Mouse (Mus musculus): ENCODE results near the gene Cd82. TPM values are rescaled to one million over a fixed set of nuclear protein-coding genes. Genes with fewer than 3 reads are reported as not detected.
A peak's percentile ranks its signal among the peaks of the same experiment; 100 is the strongest.

The Cd82 gene
- polyA plus RNA-seq, 1 experiment from 2014 or later: 59.2 TPM

DNA sequence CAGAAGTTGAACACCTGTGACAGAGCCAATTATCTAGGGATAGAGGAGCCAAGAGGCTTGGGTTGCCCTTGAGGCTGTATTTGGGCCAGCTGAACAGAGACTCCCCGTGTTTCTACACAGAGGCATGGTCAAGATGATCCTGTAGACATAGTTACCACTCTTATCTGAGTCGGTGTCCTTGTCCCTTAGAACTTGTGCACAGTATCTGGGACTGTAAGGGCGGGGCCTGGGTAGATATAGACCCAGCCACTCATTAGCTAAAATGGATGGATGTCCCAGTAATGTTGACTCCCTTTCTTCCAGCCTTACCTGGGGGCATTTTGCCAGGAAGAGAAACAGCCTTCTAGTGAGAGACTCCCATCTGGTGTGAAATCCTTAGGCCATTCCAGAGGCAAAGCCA is 3.4 kb upstream of the Cd82 start:
- H3K27ac ChIP-seq: no peak overlapping the region

DNA sequence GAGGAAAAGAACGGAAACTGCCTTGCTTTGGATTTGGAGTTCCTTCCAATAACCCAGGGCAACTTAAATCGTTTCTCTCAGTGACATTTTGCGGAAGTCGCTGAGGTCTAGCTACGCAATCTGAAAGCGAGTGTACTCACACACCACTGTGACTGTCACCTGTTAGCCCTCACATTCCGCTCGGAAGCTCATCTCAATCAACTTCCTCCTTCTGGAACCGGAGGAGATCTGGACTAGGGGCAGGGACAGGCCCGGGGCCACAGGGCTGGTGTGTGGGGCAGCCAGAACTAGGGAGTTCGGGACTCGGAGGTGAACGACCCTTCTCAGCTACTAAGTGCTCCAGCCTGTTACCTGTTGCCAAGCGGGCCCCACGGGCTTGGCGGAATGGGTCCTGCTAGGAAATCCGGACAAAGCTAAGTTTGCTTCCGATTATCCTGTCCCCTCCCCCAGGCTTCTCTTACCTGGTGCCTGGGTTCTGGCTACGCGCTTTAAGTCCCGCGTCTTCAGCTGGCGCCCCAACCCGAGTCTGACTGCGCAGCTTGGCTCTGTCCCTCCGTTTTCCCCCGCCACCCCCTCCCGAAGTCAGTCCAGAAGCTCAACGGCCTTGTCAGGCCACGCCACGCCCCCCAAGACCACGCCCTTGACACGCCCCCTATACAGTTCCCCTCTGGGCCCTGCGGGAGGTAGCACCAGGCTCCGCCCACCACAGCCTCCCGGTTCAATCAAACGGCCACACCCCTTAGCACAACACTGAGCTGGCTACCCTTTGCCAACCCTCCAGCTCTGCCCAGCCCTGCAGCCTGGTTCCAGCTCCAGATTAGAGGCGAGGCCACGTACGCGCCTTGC is 848 bp downstream of the Cd82 start:
- WGBS: 2% methylated on average over 41 of the region's 41 CpGs
- H3K36me3 ChIP-seq: no peaks in the 10 kb centered on the region
- peak; percentile 97 for ATAC-seq (ENCODE audit: borderline replicate concordance, extremely low read depth, low FRiP score, low TSS enrichment)
- H3K27me3 ChIP-seq: no peaks in the 10 kb centered on the region
- H3K27ac ChIP-seq: peak overlapping the region; percentile 96
- peaks cover 48% of the 10 kb centered on the region for H3K4me1 ChIP-seq
- H3K4me2 ChIP-seq: peak overlapping the region; percentile 95
- peak overlapping the region; percentile 58 for H3K4me3 ChIP-seq
- H3K9me3 ChIP-seq: no peaks in the 10 kb centered on the region
- peak overlapping the region; percentile 58 for H3K9ac ChIP-seq

More for the DNA sequence above, 3.4 kb upstream of the Cd82 start:
- Histone ChIP-seq H3K9me3 (no peaks in the 10 kb centered on the region), H3K9ac (no peak overlapping the region), H3K4me2 (no peak overlapping the region), H3K27me3 (0 out of 2 replicates have a peak, but pooled peaks cover 6% of the 10 kb centered on the region), H3K4me1 (peaks cover 32% of the 10 kb centered on the region), H3K36me3 (no peaks in the 10 kb centered on the region), H3K4me3 (no peak overlapping the region)
- ATAC-seq (ENCODE audit: borderline replicate concordance, extremely low read depth, low FRiP score, low TSS enrichment): no peak
- 78% methylated on average over 3 of the region's 3 CpGs for WGBS

DNA sequence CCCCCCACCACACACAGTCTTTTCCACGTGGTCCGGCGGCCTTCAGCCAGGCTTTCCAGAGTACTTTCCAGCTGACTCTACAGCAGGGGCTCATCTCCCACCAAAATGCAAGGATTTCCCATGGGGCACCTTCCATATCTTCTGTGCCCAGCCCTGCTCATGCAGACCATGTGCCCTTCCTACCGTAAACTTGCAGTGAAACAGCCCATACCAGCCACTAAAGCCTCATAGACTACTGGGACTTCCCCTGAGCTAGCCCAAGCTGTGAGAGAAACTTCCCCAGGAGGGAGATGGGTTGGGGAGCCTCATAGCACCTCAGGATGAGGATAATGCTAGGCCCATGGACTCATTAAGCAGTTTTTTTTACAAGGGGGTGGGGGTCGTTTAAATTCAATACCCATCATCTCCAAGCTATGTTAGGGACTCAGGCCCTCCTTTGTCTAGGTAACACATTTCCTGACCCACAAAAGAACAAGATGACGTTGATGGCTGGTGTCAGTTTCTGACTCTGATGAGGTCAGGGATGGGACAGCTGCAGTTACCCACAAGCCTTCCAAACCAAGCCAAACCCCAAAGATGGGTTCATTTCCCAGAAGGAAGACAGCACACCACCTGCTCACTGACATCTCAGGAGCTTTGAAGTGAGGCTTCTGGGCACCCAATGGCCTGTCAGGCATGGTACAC is 2.0 kb downstream of the Cd82 start:
- Histone ChIP-seq H3K36me3 (no peaks in the 10 kb centered on the region), H3K4me3 (peak overlapping the region; percentile 58; the same call in 1 of the 2 replicates), H3K4me2 (peak overlapping the region; percentile 95), H3K27ac (no peak overlapping the region), H3K4me1 (peaks cover 59% of the 10 kb centered on the region), H3K27me3 (no peaks in the 10 kb centered on the region), H3K9ac (no peak overlapping the region), H3K9me3 (no peaks in the 10 kb centered on the region)
- 88% methylated on average over 6 of the region's 6 CpGs for WGBS
- no peak for ATAC-seq (ENCODE audit: borderline replicate concordance, extremely low read depth, low FRiP score, low TSS enrichment)

DNA sequence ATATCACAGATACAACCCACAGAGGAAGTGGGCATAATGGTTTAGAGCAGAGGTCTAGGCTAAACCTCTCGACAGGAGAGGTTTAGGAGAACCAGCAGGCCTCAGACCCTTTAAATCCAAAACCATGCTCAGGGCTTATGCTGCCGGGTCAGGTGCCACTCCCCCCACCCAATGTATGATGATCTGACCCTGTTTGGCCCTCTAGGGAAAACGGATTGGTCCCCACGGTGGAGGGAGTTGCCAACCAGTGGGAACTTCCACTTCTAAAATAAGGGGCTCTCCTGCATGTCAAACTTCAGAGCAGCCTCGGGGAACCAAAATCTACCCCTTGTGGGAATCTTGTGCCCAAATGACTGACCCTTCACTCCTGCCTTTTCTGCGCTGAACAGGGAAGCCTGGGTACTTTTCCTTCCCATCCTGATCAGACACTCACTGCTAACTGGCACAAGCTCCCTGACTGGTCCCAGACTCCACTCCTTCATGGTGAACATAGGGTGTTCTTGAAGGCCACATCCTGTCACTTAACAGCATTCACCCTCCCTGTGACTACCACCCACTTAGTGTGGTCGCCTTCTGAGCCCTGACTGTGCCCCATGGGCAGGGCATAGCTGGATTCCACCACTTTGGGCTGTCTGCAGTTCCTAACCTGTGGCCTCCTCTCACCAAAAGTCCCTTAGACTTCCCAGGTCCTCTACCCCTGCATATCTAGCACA is 3.6 kb downstream of the Cd82 start:
- Histone ChIP-seq H3K4me3 (no peak overlapping the region), H3K27me3 (no peaks in the 10 kb centered on the region), H3K27ac (peak overlapping the region; percentile 54), H3K36me3 (no peaks in the 10 kb centered on the region), H3K9ac (no peak overlapping the region), H3K9me3 (no peaks in the 10 kb centered on the region), H3K4me1 (peaks cover 72% of the 10 kb centered on the region), H3K4me2 (peak overlapping the region; percentile 4; the same call in 1 of the 2 replicates)
- ATAC-seq (ENCODE audit: borderline replicate concordance, extremely low read depth, low FRiP score, low TSS enrichment): no peak
- WGBS: 60% methylated on average over 7 of the region's 7 CpGs

DNA sequence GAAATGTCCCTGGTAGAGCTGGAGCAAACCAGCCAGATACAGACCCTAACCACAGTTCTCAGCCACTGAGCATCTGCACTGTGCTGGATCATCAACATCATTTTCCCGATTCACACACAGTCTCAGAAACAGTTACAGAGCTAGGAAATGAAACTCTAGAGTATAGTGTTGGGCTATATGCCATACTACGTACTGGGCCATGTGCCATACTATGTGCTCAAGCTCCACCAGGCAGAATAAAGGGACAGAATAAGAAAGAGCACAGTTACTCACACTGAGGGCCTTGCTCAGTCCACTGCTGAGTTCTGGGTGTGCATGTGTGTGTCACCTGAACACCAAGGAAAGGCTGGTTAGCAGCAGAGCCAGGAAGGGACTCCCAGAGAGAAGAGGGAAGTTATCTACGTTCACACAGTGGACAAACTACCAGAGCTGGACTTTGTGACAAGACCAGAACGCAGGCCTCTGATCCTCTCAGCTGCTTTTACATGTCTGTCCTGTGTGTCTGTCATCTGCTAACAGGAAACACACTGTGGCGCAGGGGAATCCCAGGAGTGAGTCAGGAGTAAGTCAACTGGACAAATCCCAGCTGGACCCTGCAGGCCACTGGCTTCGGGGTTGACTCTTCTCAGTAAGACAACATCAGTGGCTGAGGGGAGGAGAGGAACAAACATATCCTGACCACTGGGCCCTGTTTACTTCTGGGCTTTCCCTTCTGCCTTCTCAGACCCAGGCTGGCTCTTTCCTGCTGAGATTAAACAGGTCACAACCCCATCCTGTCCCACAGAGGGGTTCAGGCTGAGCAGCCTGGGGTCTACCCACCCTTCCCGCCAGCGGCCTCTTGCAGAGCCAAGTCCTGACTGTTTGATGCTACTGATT is 4.4 kb downstream of the Cd82 start:
- WGBS: 41% methylated on average over 8 of the region's 8 CpGs
- peak overlapping the region; percentile 54 for H3K27ac ChIP-seq
- peaks cover 76% of the 10 kb centered on the region for H3K4me1 ChIP-seq

DNA sequence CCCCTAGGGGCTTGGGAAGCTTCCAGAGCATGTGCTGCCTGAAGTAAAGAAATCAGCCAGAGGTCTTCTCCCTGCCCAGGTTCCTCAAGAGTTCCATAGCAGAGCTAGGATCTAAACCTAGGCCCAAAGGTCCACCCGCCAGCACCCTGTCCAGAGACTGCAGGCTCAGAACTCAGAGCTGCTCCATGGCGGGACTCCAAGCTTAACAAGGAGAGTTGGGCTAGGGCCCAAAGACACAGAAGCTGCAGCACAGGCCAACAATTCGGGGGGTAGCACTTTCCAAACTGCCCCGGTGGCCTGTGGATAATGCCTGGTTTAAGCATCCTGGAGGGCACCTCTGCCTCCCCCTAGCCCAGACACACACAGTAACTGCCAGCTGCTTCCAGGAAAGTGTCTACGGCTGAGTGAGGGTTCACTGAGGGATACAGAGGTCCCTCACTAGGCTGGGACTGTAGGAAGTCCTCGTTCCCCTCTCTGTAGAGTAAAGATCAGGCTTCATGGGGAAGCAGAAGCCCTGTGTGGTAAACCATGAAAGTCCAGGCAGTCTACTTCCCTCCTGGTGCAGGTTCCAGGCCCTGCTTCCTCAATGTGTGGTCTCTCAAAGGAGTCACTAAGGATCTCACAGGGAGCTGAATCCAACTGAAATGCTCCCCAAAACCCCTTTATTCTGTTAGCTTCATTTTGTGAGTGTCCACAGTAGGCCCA is 5.4 kb downstream of the Cd82 start:
- H3K9ac ChIP-seq: no peak overlapping the region
- H3K36me3 ChIP-seq: no peaks in the 10 kb centered on the region
- H3K4me3 ChIP-seq: no peak overlapping the region
- 48% methylated on average over 6 of the region's 6 CpGs for WGBS
- H3K4me1 ChIP-seq: peaks cover 72% of the 10 kb centered on the region
- no peaks in the 10 kb centered on the region for H3K27me3 ChIP-seq
- H3K4me2 ChIP-seq: no peak overlapping the region
- no peak for ATAC-seq (ENCODE audit: borderline replicate concordance, extremely low read depth, low FRiP score, low TSS enrichment)
- peak overlapping the region; percentile 6; the same call in 1 of the 2 replicates for H3K27ac ChIP-seq
- H3K9me3 ChIP-seq: no peaks in the 10 kb centered on the region

More for the DNA sequence above, 4.4 kb downstream of the Cd82 start:
- no peaks in the 10 kb centered on the region for H3K9me3 ChIP-seq
- H3K4me2 ChIP-seq: peak overlapping the region; percentile 4; the same call in 1 of the 2 replicates
- H3K9ac ChIP-seq: no peak overlapping the region
- H3K4me3 ChIP-seq: no peak overlapping the region
- no peak for ATAC-seq (ENCODE audit: borderline replicate concordance, extremely low read depth, low FRiP score, low TSS enrichment)
- no peaks in the 10 kb centered on the region for H3K27me3 ChIP-seq
- H3K36me3 ChIP-seq: no peaks in the 10 kb centered on the region

DNA sequence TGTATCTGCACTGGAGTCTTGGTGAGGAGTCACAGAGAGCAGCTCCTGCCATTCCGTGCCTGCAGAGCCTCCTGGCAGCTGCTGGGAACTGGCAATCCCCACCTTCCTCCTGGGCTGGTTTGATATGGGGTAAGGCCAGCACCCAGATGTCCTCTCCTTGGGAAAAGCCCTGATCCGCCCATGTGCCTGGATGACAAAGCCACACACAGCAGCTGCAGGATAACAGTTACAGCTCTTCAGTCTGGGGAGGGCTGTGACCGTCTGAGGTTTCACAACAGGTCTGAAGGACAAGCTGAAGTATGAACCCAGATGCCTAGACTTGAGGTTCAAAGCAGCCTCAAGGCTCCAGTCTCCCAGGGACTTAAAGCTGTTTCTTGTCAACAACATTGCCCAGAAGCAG is 6.8 kb downstream of the Cd82 start:
- WGBS: 26% methylated on average over 3 of the region's 3 CpGs
- Histone ChIP-seq H3K9ac (no peak overlapping the region), H3K4me2 (no peak overlapping the region; the same call in 1 of the 2 replicates), H3K27ac (0 out of 2 replicates have a peak overlapping the region, but pooled peaks have one; percentile 27), H3K4me3 (no peak overlapping the region), H3K27me3 (no peaks in the 10 kb centered on the region), H3K4me1 (peaks cover 75% of the 10 kb centered on the region), H3K9me3 (no peaks in the 10 kb centered on the region), H3K36me3 (no peaks in the 10 kb centered on the region)
- peak; percentile 62; the same call in 1 of the 2 replicates for ATAC-seq (ENCODE audit: borderline replicate concordance, extremely low read depth, low FRiP score, low TSS enrichment)

DNA sequence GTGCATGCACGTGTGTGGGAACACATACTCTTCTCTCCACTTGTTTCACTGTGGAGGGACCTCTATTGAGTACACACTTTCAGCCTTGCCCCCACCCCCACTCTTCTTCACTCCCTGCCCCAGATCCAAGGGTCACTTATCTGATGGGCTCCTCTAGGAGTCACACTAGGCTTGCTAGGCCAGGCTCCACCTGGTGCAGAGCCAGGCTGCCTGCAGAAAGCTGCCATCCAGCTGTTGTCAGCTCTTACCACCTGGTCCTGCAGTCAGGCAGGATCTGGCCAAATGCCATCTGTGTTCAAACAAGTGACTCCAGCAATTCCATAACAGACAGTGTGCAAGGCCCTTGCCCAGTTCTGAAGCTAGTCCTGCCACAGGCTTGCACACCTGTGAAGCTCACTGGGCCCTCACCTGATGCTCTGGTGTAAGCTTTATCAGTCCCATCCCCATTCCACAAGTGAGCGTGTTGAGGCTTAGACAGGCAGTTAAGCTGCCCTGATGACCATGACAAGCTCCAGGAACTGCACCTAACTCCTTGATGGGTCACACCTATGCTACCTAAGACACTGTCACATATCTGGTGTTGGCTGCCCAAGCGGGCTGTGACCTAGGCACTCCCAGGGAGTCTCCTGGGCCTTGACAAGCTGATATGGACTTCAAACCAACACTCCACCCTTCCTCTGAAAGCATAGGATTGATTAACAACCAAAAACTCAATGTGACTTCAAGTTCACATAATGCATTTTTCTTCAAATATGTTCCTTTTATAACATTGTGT is 7.9 kb downstream of the Cd82 start:
- Histone ChIP-seq H3K4me3 (no peak overlapping the region), H3K9ac (no peak overlapping the region), H3K27me3 (no peaks in the 10 kb centered on the region), H3K4me1 (peaks cover 78% of the 10 kb centered on the region), H3K4me2 (no peak overlapping the region), H3K27ac (no peak overlapping the region), H3K36me3 (no peaks in the 10 kb centered on the region), H3K9me3 (no peaks in the 10 kb centered on the region)
- no peak for ATAC-seq (ENCODE audit: borderline replicate concordance, extremely low read depth, low FRiP score, low TSS enrichment)
- WGBS: 46% methylated on average over 3 of the region's 3 CpGs

DNA sequence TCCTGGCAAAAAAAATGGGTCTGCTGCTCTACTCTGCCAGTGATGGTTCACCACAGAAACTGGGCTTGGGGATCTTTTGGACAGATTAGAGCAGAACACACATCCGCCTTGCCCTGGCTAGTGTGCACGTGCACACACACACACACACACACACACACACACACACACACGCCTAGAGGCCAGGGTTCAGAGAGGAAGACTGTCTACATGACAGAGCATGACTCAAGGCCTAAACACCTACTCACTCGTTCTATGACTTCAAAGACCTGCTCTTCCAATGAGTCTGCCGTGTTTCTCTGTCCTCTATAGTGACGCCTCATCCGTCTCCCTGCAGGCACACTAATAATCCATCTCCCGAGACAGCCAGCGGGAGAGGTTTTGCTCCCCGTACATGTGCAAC is 8.6 kb downstream of the Cd82 start:
- H3K4me2 ChIP-seq: no peak overlapping the region
- no peak overlapping the region for H3K27ac ChIP-seq
- H3K4me3 ChIP-seq: no peak overlapping the region
- no peak overlapping the region for H3K9ac ChIP-seq
- no peak for ATAC-seq (ENCODE audit: borderline replicate concordance, extremely low read depth, low FRiP score, low TSS enrichment)
- no peaks in the 10 kb centered on the region for H3K9me3 ChIP-seq
- no peaks in the 10 kb centered on the region for H3K27me3 ChIP-seq
- peaks cover 77% of the 10 kb centered on the region for H3K4me1 ChIP-seq
- 38% methylated on average over 10 of the region's 10 CpGs for WGBS
- no peaks in the 10 kb centered on the region for H3K36me3 ChIP-seq

DNA sequence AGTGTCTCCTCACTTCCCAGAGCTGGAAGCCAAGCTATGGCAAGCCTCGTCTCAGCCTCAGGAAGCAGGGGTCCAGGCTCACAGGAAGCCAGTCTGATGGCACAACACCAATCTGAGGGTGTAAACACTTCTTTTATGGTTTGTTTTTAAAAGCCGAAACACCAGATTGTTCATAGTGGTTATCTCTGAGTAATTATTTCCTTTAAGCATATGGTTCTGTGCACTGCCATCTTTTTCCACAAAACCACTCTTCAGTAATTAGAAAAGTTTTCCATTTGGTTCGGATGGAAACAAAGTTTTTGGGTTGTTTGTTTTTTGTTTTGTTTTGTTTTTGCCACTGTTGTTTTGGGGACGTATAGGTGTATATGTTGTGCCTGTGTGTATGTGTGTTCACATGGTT is 9.9 kb downstream of the Cd82 start:
- no peaks in the 10 kb centered on the region for H3K27me3 ChIP-seq
- H3K9me3 ChIP-seq: no peaks in the 10 kb centered on the region
- no peak overlapping the region for H3K9ac ChIP-seq
- no peaks in the 10 kb centered on the region for H3K36me3 ChIP-seq
- ATAC-seq (ENCODE audit: borderline replicate concordance, extremely low read depth, low FRiP score, low TSS enrichment): no peak
- H3K27ac ChIP-seq: no peak overlapping the region; the same call in 1 of the 2 replicates
- no peak overlapping the region for H3K4me2 ChIP-seq
- 75% methylated on average over 4 of the region's 4 CpGs for WGBS
- H3K4me3 ChIP-seq: no peak overlapping the region
- peaks cover 65% of the 10 kb centered on the region for H3K4me1 ChIP-seq
